Mouse (Mus musculus) liver, postnatal 0 days (tissue): ENCODE results near the gene St6galnac1.

ENCODE experiments used
- CTCF ChIP-seq: sonication (generic); IDR thresholded peaks from 2 replicates; pipeline ENCODE4 v1.5.1; 2016; ENCODE audit warnings: antibody characterized with exemption, low read depth
- EP300 ChIP-seq: IDR thresholded peaks from 2 replicates; pipeline ENCODE4 v1.6.1; 2016; ENCODE audit warnings: antibody characterized with exemption, low read depth, mild to moderate bottlenecking

DNA sequence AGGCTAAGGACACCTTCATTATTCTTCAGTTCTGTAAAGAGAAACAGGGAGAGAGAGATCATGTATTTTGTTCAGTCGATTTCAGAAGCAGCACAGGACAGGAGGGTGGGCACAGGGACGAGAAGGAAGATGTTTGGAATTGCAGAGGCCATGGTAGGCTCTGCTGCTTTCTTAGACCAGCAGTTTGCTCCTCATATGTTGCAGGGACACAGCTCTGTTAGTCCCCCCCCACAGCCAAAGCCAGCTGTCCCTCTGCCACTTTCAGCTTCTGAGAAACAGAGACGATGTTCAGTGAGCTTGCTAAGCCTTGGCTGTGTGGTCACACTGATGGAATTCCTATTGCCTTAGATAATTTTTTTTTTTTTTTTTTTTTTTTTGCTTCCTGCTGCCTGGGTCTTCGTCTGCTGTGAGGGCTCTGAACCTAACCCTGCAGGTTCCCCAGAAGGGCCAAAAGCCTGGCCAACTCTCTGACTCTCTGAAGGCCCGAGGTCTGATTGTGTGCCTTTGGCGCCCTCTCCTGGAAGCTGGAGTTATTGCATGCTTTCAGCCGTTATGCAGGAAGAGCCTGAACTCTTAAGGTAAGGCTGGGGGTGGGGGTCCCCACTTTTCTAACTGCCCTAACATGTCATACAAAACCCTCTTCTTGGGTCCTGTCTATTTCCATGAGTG lies 32.8 kb upstream of the St6galnac1 start:
- TF ChIP-seq CTCF (peak; percentile 91), EP300 (no peak)
